Mouse (Mus musculus): Measurements from ENCODE around the gene Nomo1.

Gene Nomo1

GRCm38 (mm10) chr7:46103771-46104170 lies 70.3 kb downstream of the Nomo1 start:
- no peak for DNase-seq (ENCODE audit: low read depth)

- DNase-seq (ENCODE audit: low read depth) = no peak
Measured at GRCm38 (mm10) chr7:46104256-46104915, 70.9 kb downstream of the Nomo1 start.

GRCm38 (mm10) chr7:46105484-46105883 lies 72.0 kb downstream of the Nomo1 start:
- DNase-seq (ENCODE audit: low read depth) = no peak

GRCm38 (mm10) chr7:46110079-46110478 lies 76.6 kb downstream of the Nomo1 start:
- DNase-seq (ENCODE audit: low read depth) = no peak

GRCm38 (mm10) chr7:46111212-46111817 lies 77.8 kb downstream of the Nomo1 start:
- no peak for DNase-seq (ENCODE audit: low read depth)

GRCm38 (mm10) chr7:46111938-46112337 lies 78.4 kb downstream of the Nomo1 start:
- no peak for DNase-seq (ENCODE audit: low read depth)

GRCm38 (mm10) chr7:46113435-46113834 lies 79.9 kb downstream of the Nomo1 start:
- no peak for DNase-seq (ENCODE audit: low read depth)

GRCm38 (mm10) chr7:46116118-46116581 lies 82.7 kb downstream of the Nomo1 start:
- no peak for DNase-seq (ENCODE audit: low read depth)

GRCm38 (mm10) chr7:46117035-46117434 lies 83.5 kb downstream of the Nomo1 start:
- no peak for DNase-seq (ENCODE audit: low read depth)

- no peak for DNase-seq (ENCODE audit: low read depth)
Measured at GRCm38 (mm10) chr7:46122964-46123363, 89.5 kb downstream of the Nomo1 start.

- no peak for DNase-seq (ENCODE audit: low read depth)
Measured at GRCm38 (mm10) chr7:46124460-46124859, 91.0 kb downstream of the Nomo1 start.

- DNase-seq (ENCODE audit: low read depth) = no peak
Measured at GRCm38 (mm10) chr7:46125340-46125739, 91.8 kb downstream of the Nomo1 start.

- no peak for DNase-seq (ENCODE audit: low read depth)
Measured at GRCm38 (mm10) chr7:46128196-46128595, 94.7 kb downstream of the Nomo1 start.

- DNase-seq (ENCODE audit: low read depth) = no peak
Measured at GRCm38 (mm10) chr7:46129463-46130179, 96.1 kb downstream of the Nomo1 start.

- DNase-seq (ENCODE audit: low read depth) = no peak
Measured at GRCm38 (mm10) chr7:46130723-46131122, 97.2 kb downstream of the Nomo1 start.

GRCm38 (mm10) chr7:46131266-46131665 lies 97.8 kb downstream of the Nomo1 start:
- no peak for DNase-seq (ENCODE audit: low read depth)

- no peak for DNase-seq (ENCODE audit: low read depth)
Measured at GRCm38 (mm10) chr7:46131806-46132205, 98.3 kb downstream of the Nomo1 start.

GRCm38 (mm10) chr7:46132229-46132628 lies 98.7 kb downstream of the Nomo1 start:
- no peak for DNase-seq (ENCODE audit: low read depth)
